Comparison of ENCODE assay signal across 8 mouse cellular contexts in the genomic region with DNA sequence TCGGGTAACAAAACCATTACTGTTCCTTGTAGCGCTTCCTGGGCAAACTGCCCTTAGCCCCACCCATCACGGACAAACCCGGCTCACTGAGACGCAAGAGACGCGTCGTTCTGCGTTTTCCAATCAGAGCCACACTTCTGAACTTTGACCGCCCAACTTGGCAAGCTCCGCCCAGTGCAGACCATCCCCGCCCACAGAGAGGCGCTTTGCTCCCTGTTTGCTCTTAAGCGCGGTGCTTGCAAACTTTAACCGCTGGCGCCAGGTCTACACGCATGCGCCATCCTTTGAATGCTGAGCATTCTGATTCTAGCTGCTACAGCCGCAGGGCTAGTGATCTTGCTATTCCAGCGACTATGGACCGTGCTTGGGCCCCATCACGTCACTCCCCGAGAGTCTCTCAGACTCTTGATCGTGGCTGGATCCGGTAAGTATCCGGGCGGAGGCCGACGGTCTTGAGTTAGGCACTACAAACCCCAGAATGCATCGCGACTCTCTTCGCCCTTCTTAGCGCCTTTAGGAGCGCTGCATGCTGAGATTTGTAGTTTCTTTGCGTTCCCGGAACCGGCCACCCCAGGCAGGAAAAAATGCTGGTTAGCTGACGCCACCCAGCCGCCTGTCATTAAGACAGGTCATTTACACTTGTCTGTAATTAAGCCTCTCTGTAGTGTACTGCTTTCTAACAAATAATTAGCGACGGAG. TPM values are rescaled to one million over a fixed set of nuclear protein-coding genes. Genes with fewer than 3 reads are reported as not detected.
A peak's percentile ranks its signal among the peaks of the same experiment; 100 is the strongest.
DNase-seq lines count a peak whose midpoint lies in the region; ATAC-seq lines count a peak whose summit lies in the region.

Gene Alg14, plus strand, starts transcription at position 214 of the 699 bp plus-strand sequence.

- H3K9me3 ChIP-seq in forebrain, embryonic 14.5 days (replicated peaks; ENCODE audit: control insufficient read depth, low read length): no peaks in the 10 kb centered on the region
- no peaks in the 10 kb centered on the region for H3K9me3 ChIP-seq in neural tube, embryonic 15.5 days (replicated peaks)

- DNase-seq in ES-CJ7 (ENCODE audit: low read depth, low spot score): peak; percentile 99
- peak; percentile 95 for DNase-seq in cerebellum, adult 11 months
- DNase-seq in forebrain, embryonic 14.5 days (ENCODE audit: low spot score): peak; percentile 99
- peak; percentile 94 to 95 for DNase-seq in heart, postnatal 14 days
- DNase-seq in layer of hippocampus, adult 11-12 months (ENCODE audit: low spot score): peak; percentile 98
- DNase-seq in lung, adult 18-20 months: peak; percentile 99
- peak; percentile 95 for DNase-seq in testis, postnatal 14 days (ENCODE audit: low spot score)

- H3K4me2 ChIP-seq in forebrain, embryonic 14.5 days (ENCODE audit: low read length): peak within 1 kb of the TSS; percentile 63
- H3K4me2 ChIP-seq in neural tube, embryonic 15.5 days: peak within 1 kb of the TSS; percentile 67

- peak within 1 kb of the TSS; percentile 95 for H3K27ac ChIP-seq in forebrain, embryonic 14.5 days (ENCODE audit: low read depth, low read length)
- H3K27ac ChIP-seq in neural tube, embryonic 15.5 days (replicated peaks): peak within 1 kb of the TSS; percentile 94

- peak within 1 kb of the TSS; percentile 70 for H3K9ac ChIP-seq in forebrain, embryonic 14.5 days (ENCODE audit: low read length)
- H3K9ac ChIP-seq in neural tube, embryonic 15.5 days (replicated peaks): peak within 1 kb of the TSS; percentile 66

- no peaks in the 10 kb centered on the region for H3K27me3 ChIP-seq in forebrain, embryonic 14.5 days (replicated peaks; ENCODE audit: control insufficient read depth, insufficient read depth, low read length)
- no peaks in the 10 kb centered on the region for H3K27me3 ChIP-seq in neural tube, embryonic 15.5 days (replicated peaks)

- peak; percentile 96 for ATAC-seq in forebrain, embryonic 14.5 days
- peak; percentile 97 for ATAC-seq in neural tube, embryonic 15.5 days (ENCODE audit: low FRiP score)

- intact Hi-C loops in heart, postnatal 14 days (cut with DNase I): loop anchor here (2.0 kb wide), 1 partner anchor 121 kb away; the partner anchor contains the start of gene Rwdd3

- H3K4me3 ChIP-seq in forebrain, embryonic 14.5 days (ENCODE audit: low read depth, low read length): peak within 1 kb of the TSS; percentile 60
- peak within 1 kb of the TSS; percentile 61 for H3K4me3 ChIP-seq in neural tube, embryonic 15.5 days (replicated peaks)

- H3K4me1 ChIP-seq in forebrain, embryonic 14.5 days (ENCODE audit: control insufficient read depth, insufficient read depth, low read length): 0 out of 2 replicates have a peak, but pooled peaks cover 5% of the 10 kb centered on the region
- peaks cover 7% of the 10 kb centered on the region; the same call in 1 of the 2 replicates for H3K4me1 ChIP-seq in neural tube, embryonic 15.5 days

- under 1% methylated on average over 42 of the region's 42 CpGs for WGBS in forebrain, embryonic 14.5 days
- under 1% methylated on average over 42 of the region's 42 CpGs for WGBS in neural tube, embryonic 15.5 days

- no peaks in the 10 kb centered on the region for H3K36me3 ChIP-seq in forebrain, embryonic 14.5 days (ENCODE audit: control insufficient read depth, insufficient read depth, low read length)
- no peaks in the 10 kb centered on the region for H3K36me3 ChIP-seq in neural tube, embryonic 15.5 days

RNA-seq across cellular contexts. Expression of gene Alg14, which starts in this region (rescaled TPM):
- 40.9 and 46.6 TPM in 2 replicates for polyA plus RNA-seq in forebrain, embryonic 14.5 days (2014; fragmentation: Nextera tagmentation; extraction: Ambion mirVana)
- total RNA-seq in heart, postnatal 14 days (2021): 10 to 100 TPM; 14.4 to 15.1 TPM
- 37.9 and 46.2 TPM in 2 replicates for polyA plus RNA-seq in neural tube, embryonic 15.5 days (2015; fragmentation: Nextera tagmentation; extraction: Ambion mirVana)

Comparison
In these comparisons a context has a peak if more than half of its experiments do, and no peak if none do; other contexts are left out.
1. Peak in every context shown above with its lines: DNase-seq, ATAC-seq, H3K4me3 ChIP-seq and H3K27ac ChIP-seq.